In genomic region chr19:42272003-42272963, GRCm38 (mm10) we compare ENCODE assay signal across 8 mouse cellular contexts. TPM values are rescaled to one million over a fixed set of nuclear protein-coding genes. Genes with fewer than 3 reads are reported as not detected.
DNase-seq lines count a peak whose midpoint lies in the region; ATAC-seq and TF ChIP-seq lines count a peak whose summit lies in the region.
"Had no signal": no experiment of that assay in that cellular context is flagged by ENCODE, and none has a peak within 500 bp of the region (broad histone marks: within the 10 kb centered on the region; RNA-seq: fewer than 3 reads in every experiment).

No protein-coding gene starts in this region.

- TF ChIP-seq CTCF in bone marrow macrophage, adult 2 months (IDR thresholded peaks at IDR 0.05; ENCODE audit: low read depth, low read length), result peak; percentile 35

- no peaks in the 10 kb centered on the region for H3K4me1 ChIP-seq in bone marrow macrophage, adult 2 months (ENCODE audit: control insufficient read depth, insufficient read depth, low read length)
- H3K4me1 ChIP-seq in midbrain, embryonic 10.5 days, result peaks cover 10% of the 10 kb centered on the region

- peak; percentile 73 for DNase-seq in MEL-GATA-1-ER (ENCODE audit: extremely low read depth, low read depth)
- DNase-seq in heart, postnatal 36 days, result peak; percentile 72 to 86
- peak; percentile 82 to 86 for DNase-seq in layer of hippocampus, postnatal 36 days
- peak; percentile 77 for DNase-seq in midbrain, embryonic 10.5 days (ENCODE audit: low spot score)
- peak; percentile 36 for DNase-seq in spleen, adult 12 weeks (ENCODE audit: low spot score)

- no peak overlapping the region for H3K27ac ChIP-seq in bone marrow macrophage, adult 2 months (ENCODE audit: insufficient read depth, low read depth, low read length)
- H3K27ac ChIP-seq in midbrain, embryonic 10.5 days (replicated peaks), result no peak overlapping the region
- H3K27ac ChIP-seq: macrophage had no signal

- WGBS in midbrain, embryonic 10.5 days, result 46% methylated on average over 14 of the region's 14 CpGs

- H3K4me3 ChIP-seq in bone marrow macrophage, adult 2 months (ENCODE audit: insufficient read depth, low read length), result no peak overlapping the region
- H3K4me3 ChIP-seq in midbrain, embryonic 10.5 days, result no peak overlapping the region

- peaks cover 21% of the 10 kb centered on the region for H3K27me3 ChIP-seq in midbrain, embryonic 10.5 days (ENCODE audit: low read depth, poor library complexity, severe bottlenecking)

- intact Hi-C loops in heart, postnatal 36 days (cut with DNase I), result loop anchor here (1.0 to 5.0 kb wide), 3 partner anchors 35 to 82 kb away; no protein-coding TSS in a partner anchor

- no peak for TF ChIP-seq POLR2A in bone marrow macrophage, adult 2 months (IDR thresholded peaks at IDR 0.05; ENCODE audit: borderline replicate concordance, low read depth, low read length)

- H3K9me3 ChIP-seq in midbrain, embryonic 10.5 days (replicated peaks), result no peaks in the 10 kb centered on the region

- peak; percentile 70 for ATAC-seq in erythroblast, adult 5-6 weeks (replicated peaks; ENCODE audit: low FRiP score, poor library complexity, severe bottlenecking)

- no peaks in the 10 kb centered on the region for H3K36me3 ChIP-seq in midbrain, embryonic 10.5 days

RNA-seq across cellular contexts. Expression of gene Golga7b, which starts 24.9 kb away (rescaled TPM):
- not detected in 2 replicates for polyA plus RNA-seq in bone marrow macrophage, adult 2 months (2012; ENCODE audit: insufficient read depth, insufficient read length, missing spikeins)
- total RNA-seq in erythroblast, adult 5-6 weeks (2015; ENCODE audit: low replicate concordance), result not detected in 2 replicates
- total RNA-seq in erythroblast, adult 5-6 weeks (2017; ENCODE audit: low replicate concordance), result not detected in 2 replicates
- under 1 TPM; 0.49 to 0.97 TPM for total RNA-seq in heart, postnatal 36 days (2021)
- 10 to 100 TPM; 63.7 to 66.8 TPM for total RNA-seq in layer of hippocampus, postnatal 36 days (2021)
- 1.0 and 2.2 TPM in 2 replicates for polyA plus RNA-seq in midbrain, embryonic 10.5 days (2016; fragmentation: Nextera tagmentation; extraction: Ambion mirVana)
- polyA plus RNA-seq: macrophage had no signal

Comparison
In these comparisons a context has a peak if more than half of its experiments do, and no peak if none do; other contexts are left out.
1. RNA of gene Golga7b, which starts 24.9 kb away (total RNA-seq): 63.7 to 66.8 TPM in layer of hippocampus, postnatal 36 days; 0.49 to 0.97 TPM in heart, postnatal 36 days and not detected in erythroblast, adult 5-6 weeks; every median in the first group is over 10 times any median in the second.
2. Peak in every context shown above with its lines, with median percentiles within 50 percentile points of each other: DNase-seq.